Mouse (Mus musculus) CD4-positive, CD25-positive, alpha-beta regulatory T cell, adult 4 months (primary cell): ENCODE data around the gene Srsf6. TPM values are rescaled to one million over a fixed set of nuclear protein-coding genes. Genes with fewer than 3 reads are reported as not detected.

ENCODE experiments used
- polyA plus RNA-seq, 2 experiments: library from polyadenylated mRNA; unstranded; fragments of 100-300 nt; shearing (Covaris generic); gene quantifications; one replicate each; pipeline ENCODE4 v1.2.1; 2017

The Srsf6 gene
- polyA plus RNA-seq, 2 experiments from 2014 or later: 21.3 to 37.8 TPM

Other genes with a start within 250 kb of the Srsf6 start
- gene L3mbtl1, start 11.9 kb downstream of the Srsf6 start, polyA plus RNA-seq: under 1 TPM in 1 of 2 experiments, not detected in 1; 0.15 TPM
- not detected for gene Sgk2, start 55.8 kb downstream of the Srsf6 start, polyA plus RNA-seq
- gene Ift52, start 85.8 kb downstream of the Srsf6 start, polyA plus RNA-seq: 10 to 100 TPM; 63.3 to 68.6 TPM
- gene Mybl2, start 123.2 kb downstream of the Srsf6 start, polyA plus RNA-seq: 1 to 10 TPM; 3.4 to 4.4 TPM
- not detected for gene Gtsf1l, start 156.3 kb downstream of the Srsf6 start, polyA plus RNA-seq